Mouse (Mus musculus) adrenal gland, postnatal 0 days (tissue): ENCODE measurements around the gene Masp1. TPM values are rescaled to one million over a fixed set of nuclear protein-coding genes. Genes with fewer than 3 reads are reported as not detected.

ENCODE experiments used
- polyA plus RNA-seq: library from polyadenylated mRNA; unstranded; fragments of >200 nt; fragmentation: Nextera tagmentation; extraction: Ambion mirVana; gene quantifications from 2 replicates; pipeline ENCODE4 v1.2.1, GENCODE M21; 2015

The Masp1 gene
- polyA plus RNA-seq: 13.8 and 49.1 TPM in 2 replicates

GRCm38 (mm10) chr16:23520235-23520871 is at the start of gene Masp1, which contains the start of gene Rtp4:
Masp1 (minus strand) TSS chr16:23520815.
Rtp4 (plus strand) TSS chr16:23520291.

GRCm38 (mm10) chr16:23428647-23429319 is 91.8 kb downstream of the Masp1 start, which contains the start of gene Rtp1:
Rtp1 (plus strand) TSS chr16:23429133.

Other genes starting within 250 kb of the Masp1 start
- not detected in 2 replicates for gene Rtp1, start 91.7 kb downstream of the Masp1 start, polyA plus RNA-seq
- 43.4 and 47.9 TPM in 2 replicates for gene Rtp4, start 524 bp downstream of the Masp1 start, polyA plus RNA-seq